28 mouse cellular contexts compared by ENCODE assay signal in the genomic region with DNA sequence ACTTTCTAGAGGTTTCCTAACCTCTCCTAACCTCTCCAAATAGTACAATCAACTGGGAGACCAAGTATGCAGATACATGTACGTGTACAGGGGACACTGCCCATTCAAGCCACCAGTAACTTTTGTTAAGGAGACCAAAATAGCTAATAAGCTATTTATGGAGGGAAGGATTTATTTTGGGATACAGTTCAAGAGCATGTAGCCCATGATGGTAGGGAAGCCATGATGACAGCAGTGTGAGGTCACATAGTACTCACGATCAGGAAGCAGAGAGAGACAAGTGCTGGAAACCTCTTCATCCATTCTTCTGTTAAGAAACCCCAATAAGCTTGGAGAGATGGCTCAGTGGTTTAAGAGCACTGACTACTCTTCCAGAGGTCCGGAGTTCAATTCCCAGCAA. TPM values are rescaled to one million over a fixed set of nuclear protein-coding genes. Genes with fewer than 3 reads are reported as not detected.
A peak's percentile ranks its signal among the peaks of the same experiment; 100 is the strongest.
DNase-seq lines count a peak whose midpoint lies in the region; ATAC-seq and TF ChIP-seq lines count a peak whose summit lies in the region.
"Had no signal": no experiment of that assay in that cellular context is flagged by ENCODE, and none has a peak within 500 bp of the region (broad histone marks: within the 10 kb centered on the region; RNA-seq: fewer than 3 reads in every experiment).

No protein-coding gene starts in this region.

- TF ChIP-seq POLR2A in heart, adult 2 months (IDR thresholded peaks at IDR 0.05; ENCODE audit: insufficient read depth, low read depth, low read length) = no peak

- H3K27me3 ChIP-seq in heart, adult 2 months (ENCODE audit: control insufficient read depth, insufficient read depth, low read length) = no peaks in the 10 kb centered on the region
- H3K27me3 ChIP-seq in kidney, embryonic 16.5 days (ENCODE audit: insufficient read depth, low read length) = no peaks in the 10 kb centered on the region
- H3K27me3 ChIP-seq in stomach, postnatal 0 days (ENCODE audit: control insufficient read depth, insufficient read depth, low read length) = no peaks in the 10 kb centered on the region
- H3K27me3 ChIP-seq: forebrain, embryonic 13.5 days; kidney, embryonic 15.5 days; limb, embryonic 12.5 days; liver, embryonic 12.5 days; midbrain, embryonic 15.5 days had no signal

- TF ChIP-seq CTCF in heart, adult 2 months (IDR thresholded peaks at IDR 0.05) = no peak
- TF ChIP-seq CTCF in stomach, postnatal 0 days (IDR thresholded peaks at IDR 0.05; ENCODE audit: low read depth) = no peak

- H3K4me2 ChIP-seq in kidney, embryonic 16.5 days (replicated peaks; ENCODE audit: low read depth, low read length) = no peak overlapping the region
- H3K4me2 ChIP-seq in stomach, postnatal 0 days (replicated peaks; ENCODE audit: low read depth) = no peak overlapping the region
- H3K4me2 ChIP-seq: forebrain, embryonic 13.5 days; hindbrain, embryonic 14.5 days; kidney, embryonic 15.5 days; limb, embryonic 12.5 days; liver, embryonic 12.5 days; midbrain, embryonic 15.5 days had no signal

- DNase-seq in heart, adult 2 months = no peak
- DNase-seq in heart, postnatal 4 days = no peak
- DNase-seq in kidney, adult 8-10 months = no peak
- DNase-seq in induced T-regulatory cell, adult 2 months (ENCODE audit: low read depth) = peak; percentile 14
- DNase-seq in stomach, postnatal 0 days (ENCODE audit: low spot score) = no peak
- DNase-seq in gastrocnemius, adult 8-10 months (ENCODE audit: low spot score in 2 of 2) = no peak
- DNase-seq: adrenal gland, postnatal 25 days; cerebellum, adult 11-12 months; cerebellum, adult 9-11 months; embryo, embryonic 11 days; gastrocnemius, postnatal 36 days; kidney, adult 11 months; kidney, postnatal 36 days; liver, postnatal 0 days; thymus, postnatal 4 days had no signal

- H3K4me3 ChIP-seq in heart, adult 2 months = no peak overlapping the region
- H3K4me3 ChIP-seq in kidney, embryonic 16.5 days (ENCODE audit: low read length) = no peak overlapping the region
- no peak overlapping the region for H3K4me3 ChIP-seq in stomach, postnatal 0 days (ENCODE audit: low read depth, low read length)
- H3K4me3 ChIP-seq: erythroblast, embryonic 14.5 days; forebrain, embryonic 13.5 days; kidney, embryonic 15.5 days; layer of hippocampus, adult 2 months; left cerebral cortex, adult 2 months; limb, embryonic 12.5 days; liver, embryonic 12.5 days; midbrain, embryonic 15.5 days had no signal

- peaks cover 41% of the 10 kb centered on the region for H3K36me3 ChIP-seq in heart, adult 2 months (ENCODE audit: control insufficient read depth, insufficient read depth, low read length)
- peaks cover 55% of the 10 kb centered on the region for H3K36me3 ChIP-seq in kidney, embryonic 16.5 days (ENCODE audit: insufficient read depth, low read length)
- H3K36me3 ChIP-seq in stomach, postnatal 0 days (ENCODE audit: control insufficient read depth, insufficient read depth, low read length) = peaks cover 27% of the 10 kb centered on the region

- H3K9me3 ChIP-seq in kidney, embryonic 16.5 days (ENCODE audit: low read length) = peaks cover 14% of the 10 kb centered on the region
- H3K9me3 ChIP-seq in stomach, postnatal 0 days (ENCODE audit: control insufficient read depth, low read length) = no peaks in the 10 kb centered on the region; the same call in 1 of the 2 replicates
- H3K9me3 ChIP-seq: midbrain, embryonic 15.5 days had no signal

- no peak overlapping the region for H3K9ac ChIP-seq in heart, adult 2 months (ENCODE audit: low read depth, low read length)
- no peak overlapping the region for H3K9ac ChIP-seq in kidney, embryonic 16.5 days (replicated peaks; ENCODE audit: low read length)
- H3K9ac ChIP-seq in stomach, postnatal 0 days (ENCODE audit: low read length) = no peak overlapping the region
- H3K9ac ChIP-seq: forebrain, embryonic 13.5 days; hindbrain, embryonic 14.5 days; kidney, embryonic 15.5 days; limb, embryonic 12.5 days; liver, embryonic 12.5 days; liver, postnatal 0 days; midbrain, embryonic 15.5 days had no signal

- no peaks in the 10 kb centered on the region for H3K4me1 ChIP-seq in heart, adult 2 months (ENCODE audit: control insufficient read depth, insufficient read depth, low read length)
- no peaks in the 10 kb centered on the region for H3K4me1 ChIP-seq in kidney, embryonic 16.5 days (ENCODE audit: insufficient read depth, low read length)
- H3K4me1 ChIP-seq in stomach, postnatal 0 days (replicated peaks; ENCODE audit: control insufficient read depth, insufficient read depth) = no peaks in the 10 kb centered on the region
- H3K4me1 ChIP-seq: forebrain, embryonic 13.5 days; kidney, embryonic 15.5 days; limb, embryonic 12.5 days; liver, embryonic 12.5 days; midbrain, embryonic 15.5 days had no signal

- intact Hi-C loops in heart, adult 2 months (cut with DNase I) = no loop called here

- H3K79me2 ChIP-seq in heart, adult 2 months (replicated peaks; ENCODE audit: control insufficient read depth, insufficient read depth, low read length) = no peaks in the 10 kb centered on the region

- H3K27ac ChIP-seq in heart, adult 2 months = peak overlapping the region; percentile 46
- no peak overlapping the region for H3K27ac ChIP-seq in kidney, embryonic 16.5 days (ENCODE audit: low read length)
- H3K27ac ChIP-seq in stomach, postnatal 0 days (replicated peaks) = no peak overlapping the region
- H3K27ac ChIP-seq: forebrain, embryonic 13.5 days; hindbrain, embryonic 14.5 days; kidney, embryonic 15.5 days; layer of hippocampus, adult 2 months; left cerebral cortex, adult 2 months; limb, embryonic 12.5 days; liver, embryonic 12.5 days; macrophage; midbrain, embryonic 15.5 days had no signal

- ATAC-seq in kidney, embryonic 16.5 days (ENCODE audit: low FRiP score, low TSS enrichment) = peak; percentile 31; the same call in 1 of the 2 replicates
- ATAC-seq in stomach, postnatal 0 days (ENCODE audit: low FRiP score, low TSS enrichment) = 0 out of 2 replicates have a peak, but pooled peaks have one; percentile 30
- ATAC-seq: forebrain, embryonic 13.5 days; inflammation-experienced regulatory T-cells, adult 6 months; liver, postnatal 0 days; lung, postnatal 0 days had no signal

- 77% methylated on average over 3 of the region's 3 CpGs for WGBS in heart, adult 2 months
- over 99% methylated on average over 3 of the region's 3 CpGs for WGBS in kidney, embryonic 16.5 days
- WGBS in stomach, postnatal 0 days = 93% methylated on average over 3 of the region's 3 CpGs

- no peak for TF ChIP-seq EP300 in heart, adult 2 months (IDR thresholded peaks at IDR 0.05; ENCODE audit: insufficient read depth, low read depth, low read length)
- no peak for TF ChIP-seq EP300 in stomach, postnatal 0 days (optimal IDR thresholded peaks at IDR 0.05)

RNA-seq across cellular contexts. Expression of a gene that starts 14.6 kb away (rescaled TPM):
- total RNA-seq in heart, adult 2 months (2021) = 1,000 to 10,000 TPM in 1 of 2 experiments, 100 to 1,000 TPM in 1; 958 to 1,084 TPM
- 174 and 435 TPM in 2 replicates for polyA plus RNA-seq in heart, adult 2 months (2012; rRNA removed)
- total RNA-seq in heart, postnatal 4 days (2021) = 1,000 to 10,000 TPM in 1 of 2 experiments, 100 to 1,000 TPM in 1; 990 to 1,046 TPM
- polyA plus RNA-seq in kidney, embryonic 16.5 days (2015; fragmentation: Nextera tagmentation; extraction: Ambion mirVana) = 856 and 968 TPM in 2 replicates
- polyA plus RNA-seq in stomach, postnatal 0 days (2015; fragmentation: Nextera tagmentation; extraction: Ambion mirVana) = 295 and 312 TPM in 2 replicates
- 100 to 1,000 TPM; 685 to 750 (median 713) TPM for total RNA-seq in gastrocnemius, adult 8-10 months (2022)

RNA-seq across cellular contexts. Expression of a gene that starts 39.4 kb away (rescaled TPM):
- 10 to 100 TPM; 13.0 to 14.6 TPM for total RNA-seq in heart, adult 2 months (2021)
- 5.8 and 11.1 TPM in 2 replicates for polyA plus RNA-seq in heart, adult 2 months (2012; rRNA removed)
- total RNA-seq in heart, postnatal 4 days (2021) = 10 to 100 TPM; 29.1 to 32.2 TPM
- polyA plus RNA-seq in kidney, embryonic 16.5 days (2015; fragmentation: Nextera tagmentation; extraction: Ambion mirVana) = 79.0 and 81.2 TPM in 2 replicates
- polyA plus RNA-seq in stomach, postnatal 0 days (2015; fragmentation: Nextera tagmentation; extraction: Ambion mirVana) = 22.4 and 26.4 TPM in 2 replicates
- total RNA-seq in gastrocnemius, adult 8-10 months (2022) = 10 to 100 TPM; 13.3 to 16.2 (median 14.9) TPM
